Mouse (Mus musculus) MEL-GATA-1-ER (cell line): ENCODE data around the gene Invs.

Experiments
- DNase-seq: peaks from one replicate; pipeline ENCODE4 v3.0.0-alpha.2; 2012; ENCODE audit warnings: low read depth; ENCODE audit errors: extremely low read depth

Gene Invs

GRCm38 (mm10) chr4:48327192-48327591, 47.6 kb downstream of the Invs start:
- DNase-seq: no peak

DNA sequence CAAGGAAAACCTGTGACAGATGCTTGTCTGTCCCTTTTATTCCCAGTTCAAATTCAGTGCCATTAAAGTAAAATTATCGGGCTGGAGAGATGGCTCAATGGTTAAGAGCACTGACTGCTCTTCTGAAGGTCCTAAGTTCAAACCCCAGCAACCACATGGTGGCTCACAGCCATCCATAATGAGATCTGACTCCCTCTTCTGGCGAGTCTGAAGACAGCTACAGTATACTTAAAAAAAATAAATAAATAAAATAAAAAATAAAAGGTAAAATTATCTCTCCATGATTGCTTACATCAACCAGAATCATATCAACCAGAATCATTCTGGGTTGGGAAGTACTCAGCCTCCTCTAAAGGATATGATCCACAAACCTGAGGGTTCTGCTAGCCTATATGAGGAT, 48.5 kb downstream of the Invs start:
- no peak for DNase-seq

DNA sequence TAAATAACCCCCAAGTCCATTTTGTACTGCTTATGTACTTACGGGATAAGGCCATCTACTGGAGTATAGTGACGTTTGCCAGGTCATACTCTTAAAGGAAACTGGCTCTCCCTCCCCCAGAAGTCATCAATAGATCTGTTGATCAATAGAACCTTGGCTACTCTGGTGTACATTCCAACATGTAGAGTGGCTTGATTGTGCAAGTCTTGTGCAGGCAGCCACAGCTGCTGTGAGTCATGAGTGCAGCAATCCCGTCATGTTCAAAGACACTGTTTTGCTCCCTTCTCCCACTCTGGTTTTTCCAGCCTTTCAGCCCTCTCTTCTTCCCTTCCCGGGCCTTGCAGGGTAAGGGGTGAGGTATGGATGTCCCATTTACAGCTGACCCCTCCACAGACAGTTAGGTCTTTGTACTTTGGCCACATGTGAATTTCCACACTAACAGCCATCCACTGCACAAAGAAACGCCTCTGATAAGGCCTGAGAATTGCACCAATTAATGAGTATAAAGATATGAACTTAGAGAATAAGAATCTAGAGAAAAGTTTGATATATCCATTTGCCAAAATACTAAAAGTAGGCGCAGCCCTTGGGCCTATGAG, 53.0 kb downstream of the Invs start:
- DNase-seq: no peak

DNA sequence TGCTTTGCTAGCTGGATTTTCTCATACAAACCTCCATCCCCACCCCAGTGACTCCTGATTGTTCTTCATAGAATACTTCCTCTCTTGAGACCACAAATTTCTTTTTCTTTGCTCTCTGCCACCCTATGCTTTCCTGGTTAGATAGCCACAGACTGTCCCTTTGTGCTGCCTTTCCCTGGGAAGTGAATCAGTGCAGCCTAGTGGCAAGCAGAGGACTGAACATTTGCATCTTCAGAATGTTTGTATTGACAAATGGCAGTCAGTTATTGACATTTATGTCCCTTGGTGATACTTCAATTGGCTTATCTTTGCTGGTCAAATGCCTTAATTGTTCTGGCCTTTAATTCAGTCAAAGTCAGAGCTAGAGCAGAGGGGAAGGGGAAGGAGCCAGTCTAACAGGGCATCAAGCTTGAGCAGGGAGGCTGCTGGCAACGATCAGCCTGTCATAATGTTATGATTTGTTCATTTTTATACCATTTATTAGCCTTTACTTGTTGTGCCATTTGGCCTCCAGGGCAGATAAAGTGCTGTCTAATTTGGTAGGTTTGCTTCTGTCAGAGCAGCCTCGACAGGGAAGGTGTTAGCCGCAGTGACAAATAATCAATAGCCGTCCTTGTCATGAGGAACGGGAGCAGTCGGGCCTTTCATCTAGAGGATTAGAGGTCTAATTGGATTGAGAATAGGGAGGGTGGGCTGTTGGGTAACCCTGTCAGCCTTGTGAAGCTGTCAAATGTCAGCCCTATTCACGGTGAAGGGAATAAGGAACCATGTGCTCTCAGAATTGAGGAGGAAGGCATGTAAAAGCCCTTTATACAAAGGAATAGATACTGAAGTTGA, 55.6 kb downstream of the Invs start:
- DNase-seq: no peak

DNA sequence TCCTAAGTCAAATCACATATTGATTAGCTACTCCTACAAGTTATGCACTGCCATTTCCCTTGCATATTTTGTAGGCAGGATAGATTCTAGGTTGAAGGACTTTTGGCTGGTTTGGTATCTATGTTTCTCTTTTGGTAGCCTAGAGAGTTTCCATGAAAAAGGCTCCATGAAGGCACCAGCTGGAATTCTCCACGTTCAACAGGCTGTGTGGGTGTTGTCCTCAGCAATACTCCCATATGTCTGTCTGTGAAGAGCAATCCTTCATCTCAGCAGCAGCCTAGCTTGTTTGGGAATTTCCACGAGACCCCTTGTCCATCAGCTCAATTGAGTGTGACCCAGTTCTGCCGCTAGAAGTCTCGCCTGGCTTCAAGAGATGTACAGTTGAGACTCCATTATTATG, 63.1 kb downstream of the Invs start:
- DNase-seq: no peak

- DNase-seq: no peak
Measured at GRCm38 (mm10) chr4:48362367-48362766, 82.8 kb downstream of the Invs start.

DNA sequence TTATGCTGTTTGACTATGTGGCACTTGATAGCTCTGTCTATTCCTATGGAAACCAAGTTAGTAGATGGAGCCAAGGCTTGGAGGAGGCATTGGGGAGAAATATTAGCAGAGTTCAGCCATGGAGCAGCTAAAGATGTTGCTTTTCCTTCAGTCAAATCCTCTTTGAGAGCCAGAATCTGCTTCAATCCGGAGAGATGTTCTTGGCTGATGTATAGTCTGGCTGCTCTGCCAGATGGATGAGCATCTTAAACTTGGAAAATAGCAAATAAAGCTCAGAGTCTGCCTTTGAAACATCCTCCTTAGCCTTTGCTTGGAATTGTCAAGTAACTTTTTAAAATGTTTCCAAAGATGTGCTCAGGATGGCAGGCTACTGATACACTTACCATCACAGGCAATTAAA, 91.5 kb downstream of the Invs start:
- DNase-seq: no peak

DNA sequence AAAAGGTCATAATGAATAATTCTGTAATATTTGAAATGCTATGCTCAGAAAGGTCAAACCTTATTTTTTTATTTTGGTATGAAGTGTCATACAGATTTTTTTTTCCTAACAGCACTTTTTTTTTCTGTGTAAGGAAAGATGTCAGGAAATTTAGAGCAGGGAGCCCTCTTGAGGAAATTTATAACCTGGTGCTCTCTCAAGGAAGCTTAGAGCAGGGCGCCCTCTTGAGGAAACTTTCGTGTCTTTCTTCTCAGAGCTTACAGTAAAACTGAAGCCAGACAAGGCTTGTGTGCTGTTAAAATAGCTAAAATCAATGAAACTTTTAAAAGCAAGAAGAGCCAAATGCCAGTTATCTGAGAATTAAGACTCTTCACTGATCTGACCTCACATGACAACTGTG, 101.4 kb downstream of the Invs start:
- peak; percentile 23 for DNase-seq

- no peak for DNase-seq
Measured at GRCm38 (mm10) chr4:48382506-48382905, 102.9 kb downstream of the Invs start.

- no peak for DNase-seq
Measured at GRCm38 (mm10) chr4:48396949-48397348, 117.4 kb downstream of the Invs start.

DNA sequence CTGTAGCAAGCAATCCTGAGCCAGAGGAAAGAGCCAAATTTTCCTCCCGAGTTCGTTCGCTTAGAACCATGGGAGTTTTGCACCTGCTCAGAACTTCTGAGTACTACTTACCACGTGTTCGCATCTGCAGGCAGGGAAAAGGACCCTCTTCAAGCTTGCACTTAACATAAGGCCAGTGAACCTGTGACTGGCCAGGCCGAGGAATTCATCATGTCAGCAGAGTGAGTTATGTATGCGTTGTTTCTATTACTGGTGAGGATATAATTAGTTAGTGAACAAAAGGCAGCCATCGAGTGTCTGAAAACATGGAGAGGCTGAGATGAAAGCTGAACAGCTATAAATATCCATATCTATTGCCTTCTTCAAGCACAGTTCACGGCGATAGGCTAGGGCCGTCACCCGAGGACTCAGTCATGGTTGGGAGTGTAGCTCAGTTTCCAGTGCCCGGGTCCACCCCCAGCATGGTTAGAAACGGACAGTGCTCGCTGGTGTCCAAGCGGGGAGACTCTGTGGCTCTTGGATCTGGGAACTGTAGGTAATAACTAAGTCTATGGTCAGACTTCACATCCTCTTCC, 123.6 kb downstream of the Invs start:
- DNase-seq: no peak

- DNase-seq: peak; percentile 59
Measured at GRCm38 (mm10) chr4:48405724-48406491, 126.3 kb downstream of the Invs start.

GRCm38 (mm10) chr4:48407350-48408039, 127.9 kb downstream of the Invs start:
- DNase-seq: peak; percentile 58

- DNase-seq: no peak
Measured at GRCm38 (mm10) chr4:48413473-48413872, 133.9 kb downstream of the Invs start.

GRCm38 (mm10) chr4:48415838-48416335, 136.3 kb downstream of the Invs start:
- no peak for DNase-seq

DNA sequence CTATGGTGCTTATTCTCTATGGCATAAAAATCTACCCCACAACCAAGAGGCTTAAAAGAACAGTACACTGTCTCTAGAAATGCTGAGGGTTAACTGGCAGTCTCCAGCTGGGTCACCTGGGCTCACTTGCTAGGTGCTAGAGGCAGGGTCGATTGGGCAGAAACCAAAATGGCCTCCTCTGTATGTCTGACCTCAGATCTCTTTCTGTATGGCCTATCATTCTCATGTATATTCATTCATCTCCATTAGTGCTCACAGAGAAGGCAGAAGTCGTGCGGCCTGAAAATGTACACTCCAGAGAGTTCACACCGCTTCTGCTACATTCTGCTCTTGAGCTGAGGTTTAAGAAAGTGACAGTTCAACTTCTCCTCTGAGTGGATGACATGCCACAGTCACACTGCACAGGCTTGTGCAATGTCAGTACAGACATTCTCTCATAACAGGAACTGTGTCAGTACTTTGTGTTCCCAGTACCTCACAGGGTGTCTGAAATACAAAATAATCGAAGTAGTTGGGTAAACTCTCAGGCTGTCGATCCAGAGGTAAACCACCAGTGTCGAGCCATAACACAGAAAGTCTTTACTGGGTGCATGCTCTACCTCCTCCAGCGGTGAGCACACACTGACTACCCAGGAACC, 139.4 kb downstream of the Invs start:
- DNase-seq: no peak

GRCm38 (mm10) chr4:48422633-48423032, 143.1 kb downstream of the Invs start:
- no peak for DNase-seq

DNA sequence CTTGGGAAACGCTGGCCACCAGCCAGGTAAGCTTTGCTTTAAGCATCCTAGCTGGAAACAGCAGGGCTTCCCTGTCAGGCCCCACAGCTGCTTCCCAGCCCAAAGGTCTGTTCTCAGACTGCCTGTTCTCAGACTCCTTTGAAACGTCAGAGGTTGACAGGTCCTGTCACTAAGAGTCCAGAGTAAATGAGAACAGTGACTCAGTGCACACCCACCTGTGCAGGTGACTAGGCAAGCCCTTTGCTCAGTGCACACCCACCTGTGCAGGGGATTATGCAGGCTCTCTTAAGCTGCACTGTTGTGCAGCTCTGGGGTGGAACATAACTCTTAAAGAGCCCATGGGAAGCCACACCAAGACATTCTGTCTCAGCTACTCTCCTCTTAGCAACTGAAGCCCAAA, 144.2 kb downstream of the Invs start:
- no peak for DNase-seq

- no peak for DNase-seq
Measured at GRCm38 (mm10) chr4:48427413-48427812, 147.9 kb downstream of the Invs start.

GRCm38 (mm10) chr4:48428054-48428453, 148.5 kb downstream of the Invs start:
- DNase-seq: no peak
